Mouse (Mus musculus) thymus, postnatal 14 days (tissue): ENCODE data around the gene Mapk12.

Experiments used
- DNase-seq: peaks from one replicate; pipeline ENCODE4 v3.0.0; 2021

Gene Mapk12

DNA sequence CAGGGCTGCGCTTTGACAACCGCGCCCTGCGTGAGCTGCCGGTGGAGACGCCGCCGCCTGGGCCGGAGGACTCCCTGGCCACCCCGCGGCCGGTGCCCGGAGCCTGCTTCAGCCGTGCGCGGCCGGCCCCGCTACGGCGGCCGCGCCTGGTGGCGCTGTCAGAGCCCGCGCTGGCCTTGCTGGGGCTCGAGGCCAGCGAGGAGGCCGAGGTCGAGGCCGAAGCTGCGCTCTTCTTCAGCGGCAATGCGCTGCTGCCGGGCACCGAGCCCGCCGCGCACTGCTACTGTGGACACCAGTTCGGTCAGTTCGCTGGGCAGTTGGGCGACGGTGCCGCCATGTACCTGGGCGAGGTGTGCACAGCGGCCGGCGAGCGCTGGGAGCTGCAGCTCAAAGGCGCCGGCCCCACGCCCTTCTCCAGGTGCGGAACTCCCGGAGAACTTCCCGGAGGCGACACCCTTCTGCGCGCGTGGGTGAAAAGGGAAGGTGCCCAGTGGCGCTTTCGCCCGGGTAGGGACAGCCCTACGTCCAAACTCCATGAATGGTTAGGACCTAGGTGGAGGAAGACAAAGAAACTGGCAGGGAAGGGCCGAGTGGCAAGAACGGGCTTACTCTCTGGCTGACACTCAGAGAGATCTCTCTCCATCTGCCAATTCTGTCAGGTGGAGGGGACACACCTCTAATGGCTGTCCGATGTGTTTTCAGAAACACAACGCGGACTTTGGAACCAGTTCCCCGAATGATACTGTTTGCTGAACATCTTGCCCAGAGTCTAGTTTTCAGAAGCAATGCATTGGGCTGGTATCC, 51.1 kb downstream of the Mapk12 start:
- peak; percentile 39 for DNase-seq

- peak; percentile 86 for DNase-seq
Measured at GRCm38 (mm10) chr15:89088607-89089247, 51.8 kb downstream of the Mapk12 start, which contains the start of gene Selenoo. Gene Selenoo (plus strand): TSS chr15:89089084.

DNA sequence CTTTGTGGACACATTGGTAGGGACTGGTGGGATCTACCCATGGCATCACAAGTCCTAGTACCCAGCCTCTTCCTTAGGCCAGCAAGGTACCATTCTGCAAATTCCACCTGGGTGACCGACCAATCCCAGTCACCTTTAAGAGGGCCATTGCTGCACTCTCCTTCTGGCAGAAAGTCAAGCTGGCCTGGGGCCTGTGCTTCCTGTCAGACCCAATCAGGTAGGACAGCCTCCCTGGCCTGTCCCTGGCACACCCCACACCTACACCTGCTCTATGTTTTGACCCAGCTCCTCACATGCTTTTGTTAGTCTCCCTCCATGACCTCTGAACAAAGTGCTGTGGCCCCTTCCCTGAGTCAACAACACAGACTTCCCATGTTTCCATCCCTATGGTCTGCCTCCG, 55.7 kb downstream of the Mapk12 start:
- no peak for DNase-seq

DNA sequence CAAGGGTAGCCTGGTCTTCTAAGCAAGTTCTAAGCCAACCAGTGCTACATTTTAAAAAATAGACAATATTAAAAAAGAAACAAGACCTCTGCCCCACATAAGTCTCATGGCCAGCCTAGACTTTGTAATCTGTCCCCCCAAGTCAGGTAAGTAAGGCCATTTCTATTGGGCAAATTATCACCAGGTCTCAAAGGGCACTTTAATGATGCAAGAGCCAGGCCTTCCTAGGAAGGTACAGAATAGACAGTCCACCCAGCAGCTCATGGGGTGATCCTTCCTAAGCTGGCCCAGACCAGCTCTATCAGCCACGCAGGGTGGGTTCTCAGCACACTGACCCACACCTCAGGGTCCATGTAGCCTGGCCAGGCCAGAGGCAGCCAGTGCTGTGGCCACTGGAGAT, 56.6 kb downstream of the Mapk12 start:
- DNase-seq: no peak
